Mouse (Mus musculus) fat pad, adult 2 months (tissue): Measurements from ENCODE around the gene Mrpl37.
"Not testable (repeated sequence)": the region's sequence is repeated elsewhere in the genome, so short reads cannot be mapped to it uniquely, and the experiment has no call there.

Experiments used
- DNase-seq: peaks from one replicate; pipeline ENCODE4 v3.0.0-alpha.2; 2011; ENCODE audit warnings: low read depth, low spot score; ENCODE audit errors: extremely low read depth

Gene Mrpl37

DNA sequence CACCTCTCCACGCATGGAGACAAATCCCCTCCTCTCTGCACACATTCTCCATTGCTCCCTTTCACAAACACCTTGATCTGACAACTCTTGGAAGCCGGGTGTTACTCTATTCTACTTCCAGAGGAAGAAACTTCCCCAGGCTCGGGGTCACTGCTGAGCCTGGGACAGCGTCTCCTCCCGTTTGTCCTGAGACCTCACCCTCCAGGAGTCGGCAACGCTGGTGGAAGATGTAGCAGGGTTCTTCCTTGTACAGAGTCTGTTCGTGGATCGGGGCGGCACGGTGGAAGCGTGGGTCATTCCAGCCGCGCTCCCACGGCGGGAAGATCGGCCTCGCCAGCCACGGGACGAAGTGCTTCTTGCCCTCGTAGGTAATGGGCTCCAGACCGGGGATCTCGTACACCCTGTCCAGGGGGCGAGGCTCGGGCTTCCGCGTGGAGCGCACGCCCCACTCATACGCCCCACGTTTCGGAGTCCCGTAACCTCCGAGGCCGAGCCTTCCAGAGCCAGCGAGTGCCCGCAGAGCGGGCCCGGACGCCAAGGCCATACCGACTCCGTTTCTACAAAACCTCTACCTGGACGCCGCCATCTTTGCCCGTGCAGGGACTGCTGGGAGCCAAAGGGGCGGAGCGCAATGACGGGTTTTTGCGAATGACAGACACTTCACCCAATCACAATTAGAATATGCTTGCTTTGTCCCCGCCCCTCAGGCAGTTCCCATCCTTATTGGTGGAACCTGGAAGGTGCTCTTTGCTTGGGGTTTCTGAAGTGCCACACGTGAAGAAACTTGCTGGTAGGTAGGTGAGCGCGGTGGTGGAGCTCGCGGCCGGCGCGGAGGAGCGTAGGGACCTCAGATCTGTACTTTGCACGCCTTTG, at the start of gene Mrpl37, which contains the start of gene Cyb5rl:
Gene Mrpl37, minus strand, starts transcription at position 617 of the 873 bp plus-strand sequence.
Gene Cyb5rl, plus strand, starts transcription at position 737 of the 873 bp plus-strand sequence.
- DNase-seq: peak; percentile 87

DNA sequence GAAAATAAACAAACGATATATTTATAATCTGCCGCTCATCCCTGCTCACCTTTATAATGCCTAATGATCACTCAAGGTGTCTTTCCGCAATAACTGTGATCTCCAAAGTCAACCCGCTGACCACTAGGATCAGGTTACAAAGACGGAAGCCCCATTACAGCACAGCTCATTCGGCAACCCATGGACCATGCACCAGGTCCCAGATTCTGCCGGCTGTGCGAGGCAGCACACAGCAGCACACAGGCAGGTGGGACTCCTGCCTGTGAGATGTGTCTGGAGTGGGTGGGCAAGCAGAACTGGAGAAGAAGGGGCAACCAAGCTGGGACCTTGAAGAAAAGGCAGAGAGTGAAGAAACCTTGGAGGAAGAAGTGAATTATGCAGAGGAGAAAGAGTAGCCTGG, 47.6 kb upstream of the Mrpl37 start:
- DNase-seq: no peak

DNA sequence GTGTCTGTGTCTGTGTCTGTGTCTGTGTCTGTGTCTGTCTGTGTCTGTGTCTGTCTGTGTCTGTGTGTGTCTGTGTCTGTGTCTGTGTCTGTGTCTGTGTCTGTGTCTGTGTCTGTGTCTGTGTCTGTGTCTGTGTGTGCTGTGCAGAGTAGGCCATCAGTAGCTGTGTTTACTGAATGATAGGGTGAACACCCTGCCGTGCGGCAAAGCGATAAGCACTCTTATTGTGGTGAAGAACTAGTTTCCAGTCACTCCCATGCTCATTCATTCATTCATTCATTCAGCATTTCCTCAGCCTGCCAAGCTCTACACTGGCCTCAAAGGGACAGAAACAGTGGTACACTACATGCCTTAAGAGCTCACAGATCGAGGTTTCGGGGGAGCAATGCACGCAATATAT, 42.5 kb upstream of the Mrpl37 start:
- not testable (repeated sequence) for DNase-seq

DNA sequence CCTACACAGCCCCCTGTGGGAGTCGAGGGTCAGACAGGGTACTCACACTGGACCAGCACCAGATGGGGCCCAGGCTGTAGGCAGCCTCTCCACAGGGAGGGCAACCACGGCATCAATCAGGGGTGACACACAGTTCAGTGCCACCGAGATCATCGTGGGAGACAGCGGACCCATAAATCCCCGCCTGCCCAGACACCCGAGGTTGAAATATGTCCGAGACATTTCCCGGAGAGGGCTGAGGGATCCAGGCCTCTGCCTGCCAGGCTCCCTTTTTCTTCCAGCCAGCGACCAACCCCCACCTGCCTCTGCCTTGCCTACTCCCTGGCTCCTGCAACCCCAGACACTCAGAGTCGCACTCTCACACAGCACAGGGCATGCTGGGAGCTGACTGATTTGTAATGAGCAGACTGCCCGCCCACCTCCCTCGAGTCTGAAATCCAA, 41.6 kb upstream of the Mrpl37 start:
- no peak for DNase-seq

DNA sequence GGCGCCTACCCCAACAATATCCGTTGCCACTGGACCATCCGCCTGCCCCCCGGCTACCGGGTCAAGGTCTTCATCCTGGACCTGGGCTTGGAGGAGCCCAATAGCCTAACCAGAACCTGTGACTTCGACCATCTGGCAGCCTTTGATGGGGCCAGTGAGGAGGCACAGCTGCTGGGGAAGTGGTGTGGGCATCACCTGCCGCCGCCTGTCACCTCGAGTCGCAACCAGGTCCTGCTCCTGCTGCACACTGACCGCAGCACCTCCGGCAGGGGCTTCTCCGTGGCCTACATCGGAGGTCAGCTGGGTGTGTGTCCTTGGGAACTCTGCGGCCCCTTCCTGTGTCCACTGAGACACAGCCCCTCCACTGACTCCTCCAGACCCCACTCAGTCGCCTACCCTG, 40.1 kb upstream of the Mrpl37 start:
- DNase-seq: no peak

DNA sequence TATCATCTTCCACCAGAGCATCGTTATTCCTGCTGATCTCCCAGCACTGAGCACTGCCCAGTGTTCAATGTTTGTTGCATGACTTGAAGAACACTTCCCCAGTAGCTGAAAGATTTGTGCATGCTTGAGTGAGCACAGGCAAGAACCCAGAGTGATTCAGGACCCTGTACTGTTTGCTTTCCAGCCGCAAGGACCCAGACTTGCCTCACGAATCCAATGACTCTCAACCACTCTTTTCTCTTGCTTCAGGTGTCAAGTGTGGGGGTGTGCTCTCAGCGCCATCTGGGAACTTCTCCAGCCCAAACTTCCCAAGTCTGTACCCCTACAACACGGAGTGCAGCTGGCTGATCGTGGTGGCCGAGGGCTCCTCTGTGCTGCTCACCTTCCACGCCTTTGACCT, 35.6 kb upstream of the Mrpl37 start:
- no peak for DNase-seq

DNA sequence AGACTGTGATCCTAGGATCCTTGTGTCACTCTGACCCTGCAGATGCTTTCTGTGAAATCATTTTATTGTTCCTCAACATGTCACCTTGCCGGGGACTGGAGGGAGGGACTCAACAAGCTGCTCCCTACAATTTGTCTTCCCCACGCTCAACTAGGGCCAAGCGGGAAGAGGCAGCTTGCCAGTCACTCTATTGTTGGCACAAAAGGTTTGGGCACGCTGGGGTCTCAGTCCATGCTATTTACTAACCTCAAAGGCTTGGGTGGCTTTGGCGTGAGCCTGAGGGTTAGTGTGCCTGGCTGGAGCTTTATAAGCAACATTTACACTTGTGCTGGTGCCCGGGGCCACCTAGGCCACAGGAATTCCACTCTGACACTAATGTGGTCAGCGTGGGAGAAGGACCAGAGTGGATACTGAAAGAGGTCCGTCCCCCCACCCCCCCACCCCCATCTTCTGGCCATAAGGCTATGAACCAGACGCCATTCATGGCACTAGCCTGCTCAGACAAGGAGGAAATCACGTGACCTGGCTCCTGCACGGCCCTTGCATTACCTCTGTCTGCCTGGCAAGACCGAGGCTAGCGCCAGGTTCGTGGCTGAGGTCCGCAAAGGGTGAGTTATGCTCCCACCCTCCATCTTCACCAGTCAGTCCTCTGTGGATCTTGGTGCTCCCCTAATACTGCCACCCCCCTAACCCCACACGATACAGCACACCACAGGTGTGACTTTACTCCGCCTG, 32.3 kb upstream of the Mrpl37 start:
- DNase-seq: no peak

DNA sequence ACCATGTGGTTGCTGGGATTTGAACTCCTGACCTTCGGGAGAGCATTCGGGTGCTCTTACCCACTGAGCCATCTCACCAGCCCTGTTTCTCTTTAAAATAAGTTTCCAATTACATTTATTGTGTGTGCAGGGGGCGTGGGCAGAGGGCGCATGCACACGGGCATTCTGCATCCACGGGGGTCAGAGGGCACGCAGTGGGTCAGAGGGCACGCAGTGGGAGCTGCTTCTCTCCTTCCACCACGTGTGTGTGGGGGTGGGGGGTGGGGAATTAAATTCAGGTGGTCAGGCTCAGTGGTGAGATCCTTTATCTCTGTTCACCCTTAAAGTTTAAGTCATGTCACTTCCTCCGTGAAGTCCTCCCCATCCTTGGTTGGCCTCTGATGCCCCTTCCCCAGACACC, 31.7 kb upstream of the Mrpl37 start:
- DNase-seq: no peak

DNA sequence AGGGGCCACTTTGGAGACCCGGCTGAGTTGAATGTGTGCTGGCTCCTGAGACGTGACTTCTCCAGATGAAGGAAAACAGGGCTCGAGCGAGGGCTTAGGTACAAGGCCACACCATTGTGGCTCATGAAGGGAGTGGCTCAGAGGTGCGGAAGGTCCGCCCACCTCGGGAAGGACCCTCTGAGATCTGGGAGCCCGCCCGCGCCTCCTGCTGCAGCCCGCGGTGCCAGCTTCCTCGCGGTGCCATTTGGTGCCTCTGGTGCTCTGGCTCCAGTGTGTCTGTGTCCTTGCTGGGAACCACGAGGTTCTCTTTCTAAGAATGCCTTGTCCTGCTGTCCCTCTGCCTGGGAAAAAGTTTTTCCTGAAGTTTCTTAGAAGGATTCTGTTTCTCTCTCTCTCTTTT, 31.2 kb upstream of the Mrpl37 start:
- no peak for DNase-seq

DNA sequence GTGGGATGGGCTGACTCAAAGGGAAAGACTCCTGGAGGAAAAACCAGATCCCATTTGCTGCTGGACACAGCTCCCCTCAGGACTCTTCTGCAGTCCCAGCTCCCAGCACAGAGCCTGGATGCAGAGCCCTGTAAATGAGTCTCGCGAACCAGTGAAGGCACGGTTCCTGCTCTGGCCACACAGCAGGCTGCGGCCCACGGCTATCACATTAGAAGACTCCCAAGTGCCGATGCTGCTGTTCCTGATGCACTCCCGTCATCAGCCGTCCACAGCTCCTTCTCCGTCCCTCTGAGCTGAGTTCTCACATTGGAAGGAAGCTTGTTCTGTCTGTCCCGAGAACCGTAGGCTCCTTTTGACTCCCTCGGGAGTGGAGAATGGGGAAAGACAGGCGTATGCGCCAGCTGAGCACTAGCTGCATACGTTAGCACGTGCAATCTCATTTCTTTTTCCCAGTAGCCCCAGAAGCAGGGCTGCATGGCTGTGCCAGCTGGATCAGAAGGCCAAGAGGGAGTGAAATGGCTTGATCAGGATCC, 30.2 kb upstream of the Mrpl37 start, which contains the start of gene Cdcp2:
Gene Cdcp2, plus strand, starts transcription at position 51 of the 533 bp plus-strand sequence.
- no peak for DNase-seq

DNA sequence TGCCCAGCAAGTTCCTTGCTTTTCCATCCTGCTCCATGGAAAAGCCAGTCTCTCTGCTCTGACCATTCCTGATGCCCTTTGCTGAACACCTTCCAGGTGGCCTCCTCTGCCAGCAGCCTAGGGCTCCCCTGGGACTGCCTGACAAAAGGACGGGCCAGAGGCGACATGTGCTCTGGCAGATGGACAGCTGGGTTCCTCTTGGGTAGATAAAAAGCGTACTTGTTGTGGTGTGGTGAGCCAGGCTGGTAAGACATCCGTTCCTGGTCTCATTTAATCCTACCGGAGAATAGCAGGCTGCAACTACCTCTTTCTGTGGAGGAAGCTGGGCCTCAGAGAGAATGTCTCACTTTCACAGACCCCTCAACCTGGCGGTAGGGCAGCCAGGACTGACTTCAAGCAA, 29.4 kb upstream of the Mrpl37 start:
- peak; percentile 42 for DNase-seq

DNA sequence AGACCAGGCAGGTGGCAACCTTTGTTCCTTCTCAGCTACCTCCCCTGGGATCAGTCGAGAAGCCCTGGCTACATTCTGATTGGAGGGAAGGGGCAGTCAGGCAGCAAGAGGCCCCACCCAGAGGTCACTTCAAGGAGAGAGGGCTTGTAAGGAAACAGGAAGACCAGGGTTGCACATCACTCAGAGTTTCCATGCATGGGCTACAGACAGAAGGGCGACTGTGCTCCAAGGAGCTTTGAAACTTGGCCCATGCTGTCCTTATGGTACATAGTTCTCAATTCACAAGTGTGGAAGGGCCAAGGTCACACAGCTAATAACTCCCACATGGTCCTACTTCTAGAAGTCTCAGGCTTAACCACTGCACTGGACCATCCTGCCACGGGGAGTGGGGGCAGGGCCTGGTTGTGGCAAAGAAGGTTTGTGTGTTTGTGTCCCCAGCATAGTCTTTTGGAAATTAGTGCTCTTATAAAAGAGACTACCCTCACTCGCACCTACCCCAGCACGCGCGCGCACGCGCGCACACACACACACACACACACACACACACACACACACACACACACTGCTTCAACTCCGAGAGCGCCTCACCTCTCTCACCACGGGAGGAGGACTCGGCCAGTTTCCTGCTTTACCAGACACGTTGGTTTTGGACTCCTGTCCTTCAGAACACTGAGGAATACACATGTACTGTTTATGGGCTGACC, 28.0 kb upstream of the Mrpl37 start:
- DNase-seq: no peak

DNA sequence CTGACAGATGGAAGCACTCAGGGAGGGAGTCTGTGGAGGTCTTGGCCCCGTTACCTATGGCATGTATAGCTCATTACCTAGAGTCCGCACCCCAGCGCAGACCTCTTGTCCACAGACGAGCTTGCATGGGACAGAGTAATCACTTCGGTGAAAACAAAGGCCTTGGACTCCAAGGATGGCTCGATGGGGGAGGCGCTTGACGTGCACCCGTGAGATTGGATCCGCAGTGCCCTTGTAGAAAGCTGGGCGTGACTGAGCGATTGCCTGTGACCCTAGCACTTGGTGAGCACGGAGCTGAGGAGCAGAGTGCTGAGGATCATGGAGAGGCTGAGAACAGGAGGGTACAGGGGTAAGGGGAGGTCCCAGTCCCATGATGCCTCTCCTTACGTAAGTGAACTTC, 25.0 kb upstream of the Mrpl37 start:
- no peak for DNase-seq

DNA sequence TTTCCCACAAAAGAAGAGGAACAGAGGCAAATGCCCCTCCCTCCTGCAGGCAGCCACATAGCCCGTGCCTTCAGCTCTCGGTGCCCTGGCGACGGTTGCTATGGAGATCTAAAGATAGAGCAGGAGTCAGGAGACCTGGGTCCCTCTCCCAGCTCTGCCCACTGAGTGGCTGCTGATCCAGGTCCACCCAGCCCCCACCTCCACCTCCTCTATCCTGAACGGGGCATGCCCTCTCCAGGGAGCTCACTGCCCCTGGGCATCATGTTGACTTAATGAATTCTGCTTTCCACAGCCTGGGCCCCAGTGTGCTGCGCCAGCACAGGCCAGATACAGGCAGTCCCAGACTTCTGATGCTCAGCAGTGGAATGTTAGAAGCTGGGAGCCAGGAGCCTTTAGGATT, 18.2 kb upstream of the Mrpl37 start:
- no peak for DNase-seq

DNA sequence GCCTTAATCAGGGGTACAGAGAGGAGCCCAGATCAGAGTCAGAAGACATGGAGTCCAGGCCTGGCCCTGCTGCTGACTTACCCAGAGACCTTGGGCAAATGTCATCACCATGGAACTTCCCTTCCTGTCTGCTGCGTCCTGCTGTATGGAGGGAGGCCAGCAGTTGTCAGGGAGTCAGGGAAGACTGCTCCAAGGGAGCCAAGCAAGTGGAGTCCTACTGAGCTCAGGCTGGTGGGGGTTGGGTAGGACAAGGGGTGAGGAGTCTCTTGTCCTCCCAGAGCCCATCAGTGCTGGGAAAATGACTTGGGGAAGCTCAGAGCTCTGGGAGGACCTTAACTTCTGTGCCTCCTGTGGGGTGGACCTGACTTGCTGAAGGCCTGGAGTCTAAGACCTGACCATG, 17.7 kb upstream of the Mrpl37 start:
- no peak for DNase-seq

DNA sequence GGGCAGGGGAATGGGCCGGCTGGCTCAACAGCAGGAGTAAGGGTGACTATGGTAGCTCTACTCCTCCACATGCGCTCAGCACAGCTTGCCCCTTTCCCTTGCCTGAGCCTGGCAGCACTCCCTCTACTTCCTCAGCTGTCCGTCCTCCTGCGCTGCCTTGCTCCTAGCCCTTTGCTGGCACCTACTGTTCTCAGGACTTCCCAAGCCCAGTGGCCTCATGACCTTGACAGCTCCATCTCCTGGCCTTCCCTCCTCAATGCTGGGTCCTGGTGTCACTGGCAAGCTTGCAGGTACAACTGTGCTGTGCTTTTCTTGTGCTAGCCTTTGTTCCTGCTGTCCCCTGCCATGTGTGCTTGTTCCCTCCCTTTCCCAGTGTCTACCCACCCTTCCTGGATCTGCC, 16.5 kb upstream of the Mrpl37 start:
- no peak for DNase-seq

DNA sequence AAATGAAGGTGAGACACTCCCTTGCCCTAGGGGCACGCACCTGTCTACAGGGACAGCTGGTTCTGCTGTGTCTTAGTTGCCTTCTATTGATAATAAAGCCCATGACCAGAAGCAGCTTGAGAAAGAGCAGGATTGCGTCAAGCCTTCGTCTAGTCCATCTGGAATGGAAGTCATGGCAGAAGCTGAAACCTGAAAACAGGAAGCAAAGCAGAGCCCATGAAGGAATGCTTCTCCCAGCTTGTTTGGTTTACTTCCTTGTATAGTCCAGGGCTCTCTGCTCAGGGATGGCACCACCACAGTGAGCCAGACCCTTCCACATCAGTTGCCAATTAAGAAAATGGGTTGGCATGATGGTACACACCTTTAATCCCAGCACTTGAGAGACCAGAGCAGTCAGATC, 15.5 kb upstream of the Mrpl37 start:
- DNase-seq: peak; percentile 45

DNA sequence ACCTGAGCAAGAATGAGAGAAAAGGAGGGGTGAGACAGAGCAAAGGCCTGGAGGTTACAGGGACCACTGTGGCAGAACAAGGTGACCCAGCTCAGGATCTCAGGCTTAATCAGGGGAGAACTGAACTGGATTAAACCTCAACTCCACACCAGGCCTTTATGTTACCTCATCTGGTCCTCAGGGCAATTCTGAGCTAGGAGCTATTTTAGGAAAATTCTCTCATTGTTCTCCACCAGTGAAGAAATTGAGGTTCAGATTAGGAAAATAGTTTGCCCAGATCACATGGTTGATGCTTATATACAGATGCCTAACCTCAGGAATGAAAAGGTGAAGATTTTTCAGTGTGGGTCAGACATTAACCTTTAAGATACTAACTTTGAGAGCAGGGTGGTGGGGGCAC, 13.0 kb upstream of the Mrpl37 start:
- DNase-seq: no peak

DNA sequence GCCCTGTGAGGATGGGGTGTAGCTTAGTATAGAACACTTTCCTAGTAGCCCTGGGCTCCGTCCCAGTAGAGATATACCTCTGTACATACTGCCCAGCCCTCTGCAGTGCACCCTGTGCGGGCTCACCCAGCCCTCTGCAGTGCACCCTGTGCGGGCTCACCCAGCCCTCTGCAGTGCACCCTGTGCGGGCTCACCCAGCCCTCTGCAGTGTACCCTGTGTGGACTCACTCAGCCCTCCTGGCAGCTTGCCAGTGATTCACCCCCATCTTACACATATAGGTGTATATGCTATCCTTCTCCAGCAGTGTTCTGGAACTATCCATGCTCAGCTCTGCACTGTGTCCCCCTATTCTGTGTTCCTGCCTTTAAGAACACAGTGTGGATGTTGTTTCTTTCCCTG, 12.2 kb upstream of the Mrpl37 start:
- no peak for DNase-seq

DNA sequence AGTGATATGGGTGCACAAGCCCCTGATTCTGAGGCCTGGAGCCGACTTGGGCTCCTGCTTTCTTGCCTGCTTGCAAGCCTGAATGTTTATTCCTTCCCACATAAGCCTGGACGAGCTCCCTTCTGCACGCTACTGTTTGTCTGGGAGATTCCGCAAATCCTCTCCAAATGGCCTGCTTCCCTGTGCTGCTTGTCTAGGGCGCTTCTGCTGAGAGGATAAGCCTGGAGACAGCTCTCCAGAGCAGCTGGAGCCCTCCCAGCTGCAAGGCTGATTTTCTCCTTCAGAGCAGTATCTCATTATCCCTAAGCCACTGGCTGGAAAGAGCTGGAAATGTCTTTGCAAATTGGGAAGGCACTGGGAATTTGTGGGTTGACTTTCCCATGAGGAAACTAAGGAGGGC, 8.8 kb upstream of the Mrpl37 start:
- no peak for DNase-seq

DNA sequence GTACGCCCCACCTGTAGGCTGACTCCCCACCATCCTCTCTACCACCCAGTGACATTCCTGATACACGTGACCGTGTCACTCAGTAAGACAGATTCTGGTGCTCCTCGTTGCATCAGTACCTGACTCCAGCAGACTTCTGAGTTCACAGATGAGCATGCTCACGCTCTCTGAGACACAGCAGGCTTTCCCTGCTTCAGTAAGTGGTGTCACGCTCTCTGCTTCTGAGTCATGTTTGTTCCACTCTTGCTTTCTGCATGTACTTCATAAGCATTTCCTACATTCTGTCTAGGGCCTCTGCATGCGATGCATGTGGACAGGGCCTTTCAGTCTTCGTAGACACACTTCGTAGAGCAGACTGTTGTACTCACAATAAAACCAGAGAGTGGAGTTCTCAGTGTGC, 5.7 kb upstream of the Mrpl37 start:
- DNase-seq: no peak
